Mouse (Mus musculus): ENCODE data around the gene S100a7a.

S100a7a gene

DNA sequence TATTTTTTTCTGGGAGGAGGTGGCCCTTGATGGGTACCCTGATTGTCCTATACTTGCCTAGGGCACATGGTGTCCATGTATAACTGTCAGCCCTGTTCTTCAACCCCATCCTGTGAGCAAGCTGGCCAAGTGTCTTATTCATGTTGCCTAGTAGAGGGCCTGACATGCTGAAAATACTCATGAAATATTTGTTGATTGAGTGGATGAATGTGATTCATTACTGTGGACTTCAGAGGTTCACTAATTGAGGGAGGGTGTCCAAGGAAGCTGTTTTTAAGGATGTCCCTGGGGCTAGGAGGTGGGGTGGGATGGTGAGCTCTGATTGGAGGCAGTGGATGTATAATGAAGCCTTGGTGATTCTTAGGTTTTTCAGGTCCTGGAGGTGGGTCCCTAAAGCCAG, at the start of gene S100a7a:
Gene S100a7a (plus strand): TSS at position 301 of the 400 bp plus-strand sequence.
- DNase-seq (ENCODE audit: low spot score), result no peak

DNA sequence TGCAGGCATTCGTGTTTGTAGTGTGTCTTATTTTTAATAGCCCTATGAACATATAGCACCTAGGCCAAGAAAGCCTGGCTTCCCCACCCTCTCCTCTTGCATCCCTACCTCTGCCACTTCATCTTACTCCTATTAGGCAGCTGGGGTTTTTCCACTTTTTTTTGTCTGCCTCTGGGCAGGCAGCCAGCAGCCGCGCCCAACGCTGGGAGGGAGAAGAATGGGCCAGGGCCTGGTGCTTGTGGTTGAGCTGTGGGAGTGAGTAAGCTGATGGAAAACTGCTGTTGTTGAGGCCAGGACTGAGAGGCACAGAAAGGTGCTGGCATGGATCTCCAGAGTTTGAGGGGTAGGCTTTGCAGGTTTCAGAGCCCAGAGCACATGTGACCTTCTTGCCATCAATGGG, 49.4 kb upstream of the S100a7a start:
- peak; percentile 57 for DNase-seq (ENCODE audit: low spot score)

DNA sequence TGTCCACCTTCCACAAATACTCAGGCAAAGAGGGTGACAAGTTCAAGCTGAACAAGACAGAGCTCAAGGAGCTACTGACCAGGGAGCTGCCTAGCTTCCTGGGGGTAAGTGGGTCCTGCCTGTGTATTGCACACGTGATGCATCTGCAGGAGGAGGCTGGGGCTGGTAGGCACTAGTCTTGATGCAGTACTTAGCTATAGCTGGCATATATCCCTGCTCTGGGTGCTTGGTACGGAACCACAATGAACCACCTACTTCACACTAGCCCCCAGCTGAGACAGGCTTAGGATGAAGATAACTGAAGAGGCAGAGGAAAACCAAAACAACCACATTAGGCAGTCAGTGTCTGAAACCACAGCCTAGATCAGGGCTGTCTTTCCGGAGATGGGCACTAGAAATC, 48.8 kb upstream of the S100a7a start:
- DNase-seq (ENCODE audit: low spot score), result no peak

DNA sequence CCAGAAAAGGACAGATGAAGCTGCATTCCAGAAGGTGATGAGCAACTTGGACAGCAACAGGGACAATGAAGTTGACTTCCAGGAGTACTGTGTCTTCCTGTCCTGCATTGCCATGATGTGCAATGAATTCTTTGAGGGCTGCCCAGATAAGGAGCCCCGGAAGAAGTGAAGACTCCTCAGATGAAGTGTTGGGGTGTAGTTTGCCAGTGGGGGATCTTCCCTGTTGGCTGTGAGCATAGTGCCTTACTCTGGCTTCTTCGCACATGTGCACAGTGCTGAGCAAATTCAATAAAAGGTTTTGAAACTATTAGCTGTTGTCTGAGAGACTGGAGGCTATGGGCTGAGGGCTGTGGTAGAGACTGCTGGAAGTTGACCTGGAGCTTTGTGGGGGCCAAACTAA, 48.1 kb upstream of the S100a7a start:
- DNase-seq (ENCODE audit: low spot score), result no peak

DNA sequence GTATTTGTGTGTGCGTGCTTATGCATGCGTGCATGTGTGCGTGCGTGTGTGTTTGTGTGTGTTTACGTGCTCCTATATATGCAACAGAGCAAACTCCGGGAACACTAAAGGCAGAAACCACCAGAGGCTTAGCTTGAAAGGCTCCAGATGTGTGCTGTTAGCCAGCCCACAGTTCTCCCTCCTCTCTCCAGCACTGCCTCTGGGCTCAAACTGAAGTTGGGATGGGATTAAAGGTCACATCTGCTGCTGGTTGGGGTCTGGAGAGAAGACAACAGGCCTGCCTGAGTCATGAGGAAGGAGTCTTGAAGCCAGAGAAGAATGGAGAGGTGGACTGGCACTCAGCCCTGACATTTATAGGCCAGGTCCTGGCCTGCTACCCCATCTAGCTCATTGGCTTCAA, 47.6 kb upstream of the S100a7a start:
- no peak for DNase-seq (ENCODE audit: low spot score)

DNA sequence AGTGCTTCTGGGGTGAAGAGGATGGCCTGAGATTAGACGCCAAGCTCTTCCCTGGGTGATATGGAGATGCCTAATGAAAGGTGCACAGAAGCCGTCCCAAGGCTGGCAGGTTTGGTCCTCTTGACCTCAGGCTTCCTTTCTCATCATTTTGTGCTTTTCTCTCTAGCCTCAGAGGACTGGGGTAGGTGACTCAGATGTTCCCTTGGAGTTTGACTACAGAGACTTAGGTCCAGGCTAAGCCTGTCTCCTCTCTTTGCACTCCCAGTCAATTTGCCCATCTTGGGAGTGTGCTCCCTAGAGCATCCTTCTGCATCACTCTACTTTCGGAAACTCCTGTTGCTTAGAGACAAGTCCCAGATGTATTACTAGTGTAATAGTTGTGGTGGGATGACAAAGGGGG, 46.5 kb upstream of the S100a7a start:
- DNase-seq (ENCODE audit: low spot score), result no peak

DNA sequence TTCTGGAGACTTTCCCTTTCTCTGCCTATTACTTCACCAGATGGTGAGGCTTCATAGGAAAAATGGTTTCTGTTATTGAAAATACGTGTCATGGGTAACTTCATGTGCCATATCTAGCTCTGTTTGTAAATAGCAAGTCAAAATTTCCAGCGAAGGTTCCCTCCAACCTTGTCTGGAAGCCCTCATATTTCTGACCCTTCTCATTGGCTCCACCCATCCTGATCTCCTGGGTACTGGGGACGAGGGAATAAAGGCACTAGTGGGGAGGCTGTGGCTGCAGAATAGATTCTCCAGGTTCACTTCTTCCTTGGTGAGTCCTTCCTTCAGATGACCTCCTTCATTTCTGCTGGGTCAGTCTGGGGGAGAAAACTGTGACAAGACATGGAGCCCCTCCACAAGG, 45.6 kb upstream of the S100a7a start, which contains the start of gene S100a5:
Gene S100a5 (plus strand): TSS at position 301 of the 400 bp plus-strand sequence.
- DNase-seq (ENCODE audit: low spot score), result no peak

DNA sequence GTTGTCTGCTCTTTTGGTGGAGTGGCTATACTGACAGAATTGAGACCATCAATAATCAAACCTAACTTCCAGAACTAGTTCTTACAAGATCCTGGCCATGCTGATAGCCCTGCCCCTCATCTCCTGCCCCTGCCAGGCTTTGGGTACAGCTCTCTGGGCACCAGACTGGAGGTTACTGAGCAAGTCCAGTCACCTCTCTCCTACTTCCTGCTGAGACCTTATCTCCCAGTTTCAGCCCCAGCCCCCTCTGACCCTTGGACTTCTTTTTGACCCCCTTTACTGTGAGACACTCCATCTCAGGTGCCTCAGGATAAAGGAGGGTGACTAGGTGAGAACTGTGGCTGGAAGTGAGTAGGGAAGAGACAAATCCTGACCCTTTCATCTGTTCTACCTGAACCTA, 44.7 kb upstream of the S100a7a start:
- DNase-seq (ENCODE audit: low spot score), result no peak

DNA sequence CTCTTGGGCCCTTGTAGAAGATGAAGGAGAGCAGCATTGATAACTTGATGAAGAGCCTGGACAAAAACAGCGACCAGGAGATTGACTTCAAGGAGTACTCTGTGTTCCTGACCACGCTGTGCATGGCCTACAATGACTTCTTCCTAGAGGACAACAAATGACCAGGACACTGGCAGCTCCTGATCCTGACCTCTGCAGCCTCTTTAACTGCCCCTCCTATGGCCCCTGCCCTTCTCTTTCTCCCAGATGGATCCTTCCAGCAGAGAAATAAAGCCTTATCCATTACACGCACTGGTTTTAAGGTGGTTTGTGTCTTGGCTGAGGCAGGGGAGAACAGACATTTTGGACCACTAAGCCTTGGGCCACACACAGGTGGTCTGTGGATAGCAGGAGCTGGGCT, 42.3 kb upstream of the S100a7a start:
- DNase-seq (ENCODE audit: low spot score), result no peak

DNA sequence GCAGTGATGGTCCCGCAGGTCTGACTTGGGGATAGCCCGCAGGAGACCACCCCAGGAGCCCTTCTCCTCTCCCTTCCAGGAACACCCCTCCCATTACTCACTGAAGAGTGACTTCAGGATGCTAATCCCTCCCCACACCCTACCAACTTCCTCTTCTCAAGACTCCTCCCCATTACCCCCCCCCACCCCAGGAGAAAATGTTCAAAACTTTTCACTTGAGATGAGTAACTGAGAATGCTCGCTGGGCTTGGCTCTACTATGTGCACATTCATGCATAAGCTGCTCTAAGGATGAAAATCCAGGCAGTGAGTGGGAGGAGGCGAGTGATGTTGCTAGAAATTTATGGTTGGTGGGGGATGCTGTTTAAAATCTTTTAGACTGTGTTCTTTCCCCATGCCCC, 41.8 kb upstream of the S100a7a start:
- no peak for DNase-seq (ENCODE audit: low spot score)

DNA sequence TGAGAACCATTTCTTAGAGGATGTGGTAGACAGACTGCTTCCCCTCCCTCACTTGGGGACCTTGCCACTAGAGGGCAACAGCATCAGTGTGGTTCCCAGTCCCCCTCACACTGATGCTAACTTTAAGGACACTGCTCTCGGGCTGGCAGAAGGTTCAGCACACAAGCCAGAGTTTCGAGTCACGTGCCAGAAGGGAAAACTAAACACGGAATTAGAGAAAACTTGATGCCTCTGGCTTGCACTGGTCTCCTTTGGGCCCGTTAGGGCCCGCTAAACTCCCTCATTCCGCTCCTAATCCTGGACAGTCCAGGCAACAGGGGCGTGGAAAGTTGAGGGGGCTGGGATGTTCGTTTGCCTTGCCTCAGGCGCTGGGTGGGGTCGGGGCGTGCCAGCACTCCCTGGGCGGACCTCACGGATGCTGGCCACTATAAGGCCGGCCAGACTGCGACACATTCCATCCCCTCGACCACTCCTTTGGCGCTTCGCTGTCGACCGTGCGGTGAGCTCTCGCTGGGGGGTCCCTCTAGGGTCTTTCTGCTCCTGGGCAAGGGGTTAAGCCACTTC, 41.0 kb upstream of the S100a7a start, which contains the start of gene S100a6:
Gene S100a6 (plus strand): TSS at position 155 of the 564 bp plus-strand sequence.
- peak; percentile 63 for DNase-seq (ENCODE audit: low spot score)

DNA sequence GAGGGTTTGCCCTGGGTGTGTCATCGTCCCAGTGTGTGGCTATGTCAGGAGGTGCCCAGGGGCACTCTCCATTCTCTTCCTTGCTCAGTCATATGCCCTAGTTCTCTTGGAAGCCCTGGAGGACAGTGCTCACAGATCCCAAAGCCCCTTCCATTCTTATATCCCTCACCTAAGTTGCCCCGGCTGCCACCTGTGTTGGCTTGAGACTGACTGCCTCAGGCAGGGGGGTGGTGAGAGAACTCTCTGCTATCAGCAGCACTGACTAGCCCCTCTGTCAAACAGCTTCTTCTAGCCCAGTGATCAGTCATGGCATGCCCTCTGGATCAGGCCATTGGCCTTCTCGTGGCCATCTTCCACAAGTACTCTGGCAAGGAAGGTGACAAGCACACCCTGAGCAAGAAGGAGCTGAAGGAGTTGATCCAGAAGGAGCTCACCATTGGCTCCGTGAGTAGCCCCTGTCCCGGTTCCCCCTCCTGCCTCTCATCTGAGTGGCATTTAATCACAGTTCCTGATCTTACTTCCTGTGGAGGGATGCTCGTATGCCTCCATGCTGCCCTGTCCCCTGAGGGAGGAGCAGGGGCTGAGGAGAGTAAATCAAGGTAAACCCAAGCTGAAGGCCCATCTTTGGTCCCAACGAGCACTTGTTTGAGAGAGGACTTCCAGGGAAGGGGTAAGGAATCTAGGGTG, 40.2 kb upstream of the S100a7a start:
- no peak for DNase-seq (ENCODE audit: low spot score)

DNA sequence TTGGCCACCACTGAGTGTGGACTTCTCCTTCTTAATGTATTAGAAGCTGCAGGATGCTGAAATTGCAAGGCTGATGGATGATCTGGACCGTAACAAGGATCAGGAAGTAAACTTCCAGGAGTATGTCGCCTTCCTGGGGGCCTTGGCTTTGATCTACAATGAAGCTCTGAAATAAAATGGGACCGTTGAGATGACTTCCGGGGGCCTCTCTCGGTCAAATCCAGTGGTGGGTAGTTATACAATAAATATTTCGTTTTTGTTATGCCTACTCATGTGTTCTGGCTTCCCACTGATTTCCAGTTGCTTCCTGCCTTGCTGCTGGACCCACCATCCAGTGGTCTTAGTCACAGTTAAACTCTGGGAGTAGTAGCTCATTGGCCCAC, 39.7 kb upstream of the S100a7a start:
- DNase-seq (ENCODE audit: low spot score), result no peak

DNA sequence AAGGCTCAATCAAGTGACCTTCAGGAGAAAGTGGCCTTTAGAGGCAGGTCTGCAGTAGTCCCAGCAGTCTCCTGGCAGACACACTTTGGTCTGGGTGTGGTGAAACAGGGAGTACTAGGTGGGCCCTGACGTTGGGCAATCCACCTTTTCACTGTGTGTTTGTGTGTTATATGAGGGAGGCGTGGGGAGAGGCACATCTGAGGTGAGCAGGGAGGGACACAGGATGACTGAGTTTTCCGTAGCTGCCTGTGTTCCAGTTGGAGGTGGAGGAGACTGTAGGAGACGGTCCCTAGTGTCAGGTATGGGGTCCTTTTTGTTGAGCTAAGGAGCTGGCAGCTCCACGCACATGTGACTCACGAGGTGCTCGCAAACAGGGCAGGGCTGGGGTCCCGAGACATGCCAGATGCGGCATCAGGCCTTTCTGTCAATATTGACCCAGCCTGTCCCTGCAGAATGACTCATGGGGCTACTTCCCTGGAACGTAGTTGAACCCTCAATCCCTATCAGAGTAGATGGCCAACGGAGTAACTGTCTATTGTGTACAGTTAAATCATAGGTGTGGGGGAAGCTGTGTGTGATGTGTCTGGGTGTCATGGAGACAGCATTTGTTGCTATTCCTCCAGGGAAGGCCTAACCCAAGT, 39.1 kb upstream of the S100a7a start:
- DNase-seq (ENCODE audit: low spot score), result no peak

DNA sequence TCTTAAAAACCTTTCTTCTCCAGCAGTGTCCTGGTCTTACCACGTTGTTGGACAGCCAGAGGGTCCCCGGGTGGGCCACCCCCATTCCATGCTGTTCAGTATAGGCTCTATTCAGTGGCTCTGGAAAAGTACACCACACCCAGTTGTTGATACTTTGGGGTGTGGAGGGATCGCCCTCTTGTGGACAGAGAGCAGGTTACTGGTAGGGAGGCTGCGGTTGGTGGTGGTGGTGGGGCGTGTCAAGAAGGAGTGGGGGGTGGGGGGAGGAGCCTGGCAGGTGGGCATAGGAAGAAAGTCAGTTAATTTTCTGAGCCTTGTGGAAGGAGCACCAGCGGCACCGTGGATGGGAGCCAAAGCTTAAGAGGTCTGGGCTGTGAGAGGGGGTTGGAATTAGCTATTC, 38.4 kb upstream of the S100a7a start:
- DNase-seq (ENCODE audit: low spot score), result peak; percentile 84

DNA sequence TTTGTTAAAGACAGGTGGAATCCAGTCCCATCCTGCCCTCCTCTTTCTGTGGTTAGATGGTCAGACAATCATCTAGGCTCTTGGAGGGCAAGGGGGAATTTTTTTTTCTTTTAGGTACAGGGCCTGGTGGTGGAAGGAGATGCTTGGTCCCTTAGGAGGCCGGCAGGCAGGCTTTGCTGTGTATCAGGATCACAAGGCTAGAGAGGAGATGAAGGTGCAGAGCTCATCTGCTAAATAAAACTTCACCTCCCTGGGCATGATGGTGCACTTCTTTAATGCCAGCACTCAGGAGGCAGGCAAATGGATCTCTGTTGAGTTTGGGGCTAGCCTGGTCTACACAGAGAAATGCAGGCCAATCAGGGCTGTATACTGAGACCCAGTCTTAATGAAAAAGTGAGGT, 37.9 kb upstream of the S100a7a start:
- no peak for DNase-seq (ENCODE audit: low spot score)

DNA sequence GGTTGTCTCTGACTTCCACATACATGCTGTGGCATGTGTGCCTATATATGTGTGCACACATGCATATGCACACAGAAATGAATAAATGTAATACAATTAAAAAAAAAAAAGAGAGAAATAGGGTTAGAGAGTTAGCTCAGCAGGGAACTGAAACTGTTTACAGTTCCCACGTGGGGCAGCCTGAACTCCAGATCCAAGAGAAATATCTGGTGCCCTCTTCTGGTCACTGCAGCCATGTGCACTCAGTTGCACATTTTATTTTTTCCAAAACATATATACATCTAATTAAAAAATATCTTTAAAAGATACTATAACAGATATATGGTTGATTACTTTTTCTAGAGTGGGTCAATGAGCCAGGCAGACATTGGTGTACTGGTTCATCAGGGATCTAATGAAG, 36.2 kb upstream of the S100a7a start:
- DNase-seq (ENCODE audit: low spot score), result no peak

DNA sequence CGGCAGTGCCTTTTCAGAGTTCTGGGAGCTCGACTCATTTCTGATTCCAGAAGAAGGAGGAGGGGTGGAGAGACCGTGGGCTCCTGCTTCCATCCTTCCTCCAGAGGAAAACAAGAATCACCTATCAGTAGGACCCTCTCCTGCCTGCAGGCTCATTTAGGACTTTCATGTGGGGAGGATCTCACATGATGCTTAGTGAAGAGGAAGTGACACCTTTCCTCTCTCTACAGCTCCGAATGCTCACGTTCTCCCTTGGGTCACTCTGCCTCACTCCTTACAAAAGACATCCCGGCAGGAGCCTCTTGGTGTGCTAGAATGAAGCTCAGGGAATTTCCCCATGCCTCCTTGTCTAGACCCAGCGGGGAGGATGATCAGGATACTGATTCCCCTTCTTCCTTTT, 32.3 kb upstream of the S100a7a start:
- no peak for DNase-seq (ENCODE audit: low spot score)

DNA sequence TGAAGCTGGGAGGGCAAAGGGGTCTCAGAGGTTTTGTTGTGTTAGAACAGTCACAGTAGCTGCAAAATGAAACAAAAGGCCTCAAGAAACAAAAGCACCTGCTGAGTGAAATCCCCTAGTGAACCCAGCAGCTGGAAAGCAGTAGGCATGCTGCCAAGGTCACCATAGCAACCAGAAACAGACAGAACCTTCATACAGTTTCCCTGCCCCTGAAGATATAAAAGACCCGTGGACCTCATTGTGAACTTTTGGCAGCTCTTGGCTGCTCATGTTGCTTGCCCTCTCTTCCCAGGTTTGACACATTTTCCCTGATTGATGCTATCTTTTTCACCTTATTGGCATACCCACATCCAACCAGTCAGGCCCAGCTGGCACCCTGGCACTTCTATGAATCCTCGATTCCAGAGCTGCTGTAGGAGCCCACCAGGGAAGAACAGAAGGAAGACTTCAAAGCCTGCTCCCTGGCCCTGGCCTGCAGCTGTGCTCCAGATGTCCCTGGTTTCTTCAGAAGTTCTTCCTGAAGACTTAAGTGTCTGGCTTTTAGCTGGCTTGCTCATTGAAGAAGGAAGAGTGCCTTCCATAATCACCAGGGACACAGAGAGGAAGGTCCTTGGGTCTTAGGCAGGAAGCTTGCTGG, 30.3 kb upstream of the S100a7a start:
- DNase-seq (ENCODE audit: low spot score), result peak; percentile 58

DNA sequence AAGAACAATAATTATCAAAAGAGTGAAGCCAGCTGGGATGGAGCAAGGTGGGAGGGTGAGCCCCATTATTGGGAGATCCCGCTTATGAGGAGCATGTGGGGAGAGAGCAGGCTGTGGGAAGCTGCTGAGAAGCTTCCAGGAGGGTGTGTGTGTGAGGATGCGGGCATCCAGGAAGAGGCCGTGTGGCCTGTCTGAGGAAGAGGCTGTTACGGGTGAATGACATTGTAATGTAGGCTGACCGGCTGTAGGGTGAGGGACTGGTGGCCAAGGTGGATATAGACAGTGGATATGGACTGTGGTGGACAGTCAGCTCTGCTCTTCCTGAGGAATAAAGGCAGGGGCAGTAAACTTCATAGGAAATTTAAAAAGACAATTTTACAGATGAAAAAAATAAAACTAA, 28.3 kb upstream of the S100a7a start:
- DNase-seq (ENCODE audit: low spot score), result no peak

DNA sequence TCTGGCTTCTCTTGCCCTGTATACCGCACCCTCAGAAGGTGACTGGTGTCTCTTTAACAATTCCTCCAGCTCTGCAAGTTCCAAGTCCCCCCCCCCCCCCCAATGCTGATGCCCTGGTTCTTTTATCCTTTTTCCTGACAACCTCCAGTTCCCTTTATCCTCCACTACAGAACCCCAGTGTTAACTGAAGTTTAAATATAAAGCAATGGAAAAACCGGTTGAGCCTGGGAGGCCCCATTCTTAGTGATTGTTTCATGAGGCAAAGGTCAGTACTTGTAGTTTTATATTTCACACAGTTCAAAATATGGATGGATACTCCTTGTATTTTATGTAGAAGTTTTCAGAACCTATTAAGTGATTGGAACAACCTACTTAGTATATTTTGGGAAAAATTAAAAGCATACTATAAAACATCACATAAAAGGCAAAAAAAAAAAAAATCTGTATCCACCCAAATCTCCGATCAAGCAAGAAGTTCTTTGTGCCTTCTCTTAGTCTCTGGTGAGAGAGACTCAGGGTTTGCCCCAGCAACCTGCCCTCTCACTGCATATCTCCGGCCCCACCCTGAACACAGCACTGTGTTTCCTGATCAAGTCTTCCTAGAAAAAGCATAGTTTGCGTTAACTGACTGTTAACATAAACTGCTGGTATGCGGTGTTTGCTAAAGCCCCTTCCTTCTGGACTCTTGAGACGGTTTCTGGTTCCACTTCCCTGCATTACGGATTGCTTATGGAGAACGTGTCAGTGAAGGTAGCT, 27.4 kb upstream of the S100a7a start:
- DNase-seq (ENCODE audit: low spot score), result no peak

DNA sequence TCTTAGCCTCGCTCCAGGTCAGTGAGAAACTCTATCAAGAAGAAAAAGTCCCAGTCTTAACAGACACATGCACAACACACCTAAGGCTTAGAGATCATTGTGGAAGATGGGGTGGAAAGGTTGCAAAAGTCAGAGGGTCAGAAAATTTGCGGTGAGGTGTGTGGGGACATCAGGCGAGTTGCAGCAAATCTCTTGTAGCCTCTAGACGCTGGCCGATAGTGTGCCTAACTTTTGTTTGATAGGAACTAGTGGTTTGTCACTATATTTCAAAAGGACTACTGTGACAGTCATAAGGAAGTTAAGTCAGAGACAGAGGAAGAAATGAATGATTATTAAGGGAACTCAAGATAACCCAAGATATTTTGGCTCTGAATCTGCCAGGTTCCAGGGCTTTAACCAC, 26.5 kb upstream of the S100a7a start:
- DNase-seq (ENCODE audit: low spot score), result no peak
